Mouse (Mus musculus): ENCODE measurements at regions not wholly inside any gene's neighbourhood (a gene's known extent, or its start where the extent isn't known, plus 50 kb on each side); places are given as distances from the start of the nearest gene placed in this dataset.
"Not testable (repeated sequence)": the region's sequence is repeated elsewhere in the genome, so short reads cannot be mapped to it uniquely, and the experiment has no call there.

DNA sequence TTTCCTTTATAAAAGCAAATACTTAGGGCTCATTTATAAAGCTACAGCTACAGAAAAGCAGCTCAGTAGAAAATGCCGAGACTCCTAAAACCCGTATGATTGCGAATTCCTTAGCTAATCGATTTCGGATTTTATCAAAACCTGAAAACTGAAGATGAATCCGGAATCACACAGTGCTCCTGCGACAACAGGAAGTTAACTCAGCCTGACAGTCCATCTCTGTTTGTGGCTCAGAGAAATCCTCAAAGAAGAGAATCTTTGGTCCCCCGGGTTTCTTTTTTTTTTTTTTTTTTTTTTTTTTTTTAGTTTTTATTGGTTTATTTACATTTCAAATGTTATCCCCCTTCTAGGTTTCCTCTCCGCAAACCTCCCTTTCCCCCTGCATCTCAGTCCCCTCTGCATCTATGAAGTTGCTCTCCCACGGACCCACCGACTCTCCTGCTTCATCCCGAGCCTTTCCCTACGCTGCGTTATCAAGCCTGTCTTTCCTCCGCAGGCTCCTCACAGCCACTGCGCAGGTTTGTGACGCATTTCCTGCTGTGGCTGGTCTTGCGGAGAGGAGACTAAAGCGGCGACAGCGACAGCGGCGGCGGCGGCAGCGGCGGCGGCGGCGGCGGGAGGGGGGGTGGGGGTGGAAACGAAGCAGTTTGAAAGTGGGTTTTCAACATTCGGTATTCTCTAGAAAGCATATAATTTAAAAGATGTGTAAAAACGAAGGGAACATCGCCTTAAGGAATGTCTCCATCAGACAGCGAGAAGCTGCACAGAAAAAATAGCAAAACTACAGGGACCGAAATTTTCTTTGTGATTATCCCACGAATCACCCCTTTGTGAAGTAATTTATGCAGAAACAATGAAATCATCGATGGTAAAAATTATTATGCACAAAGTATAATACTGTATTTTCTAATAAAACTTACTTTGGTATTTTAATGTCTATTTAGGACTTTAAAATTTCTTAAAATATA lies 352.3 kb upstream of the Snrpn start:
- in situ Hi-C loops (cut with MboI, MseI) = loop anchor here (25.0 kb wide), 1 partner anchor 1895 kb away; the partner anchor contains the start of gene Magel2

DNA sequence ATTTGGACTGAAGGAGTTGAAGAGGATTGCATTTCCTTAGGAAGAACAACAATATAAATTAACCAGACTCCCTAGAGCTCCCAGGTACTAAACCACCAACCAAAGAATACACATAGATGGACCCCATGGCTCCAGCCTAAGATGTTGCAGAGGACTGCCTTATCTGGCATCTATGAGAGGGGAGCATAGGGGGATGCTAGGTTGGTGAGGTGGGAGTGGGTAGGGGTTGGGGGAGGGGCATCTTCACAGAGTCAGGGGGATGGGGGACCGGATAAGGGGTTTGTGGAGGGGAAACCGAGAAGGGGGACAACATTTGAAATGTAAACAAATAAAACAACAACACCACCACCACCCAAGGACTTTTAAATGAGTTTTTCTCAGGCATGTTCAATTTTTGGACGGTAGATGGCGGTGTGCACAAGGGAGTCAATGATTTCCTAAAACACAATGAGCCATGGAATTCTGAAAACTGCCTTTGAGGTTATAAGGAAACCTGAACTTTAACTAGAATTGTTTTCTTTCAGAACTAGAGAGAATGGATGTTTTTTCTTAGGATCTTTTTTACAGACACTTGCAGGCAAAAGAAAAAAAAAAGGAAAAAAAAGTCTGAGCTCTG lies 347.9 kb upstream of the Snrpn start:
- in situ Hi-C loops (cut with MboI, MseI) = loop anchor here (25.0 kb wide), 1 partner anchor 1899 kb away; the partner anchor contains the start of gene Magel2

DNA sequence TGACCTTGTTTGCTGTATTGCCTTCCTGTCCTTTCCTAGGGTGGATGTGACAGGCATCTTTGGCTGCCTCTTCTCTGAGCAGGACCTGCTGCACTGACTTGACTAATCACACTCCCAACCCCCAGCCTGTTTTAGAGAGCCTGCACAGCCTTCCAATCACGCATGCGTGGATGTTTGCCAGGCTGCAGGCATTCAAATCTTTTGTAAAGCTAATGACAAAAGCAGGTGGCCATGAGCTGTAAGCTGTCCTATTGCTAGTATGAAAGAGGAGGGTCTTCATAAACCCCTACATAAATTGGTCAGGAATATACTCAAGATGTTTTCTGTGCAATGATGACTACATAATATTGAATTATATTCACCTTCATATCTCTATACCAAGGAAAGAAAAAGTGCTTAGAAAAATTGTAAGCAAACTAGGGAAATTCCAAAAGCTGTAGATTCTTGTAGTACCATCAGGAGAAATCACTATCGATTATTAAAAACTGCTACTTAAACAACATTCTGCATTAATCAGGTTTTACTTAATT lies 310.1 kb upstream of the Snrpn start:
- in situ Hi-C loops (cut with MboI, MseI) = not testable (repeated sequence)

DNA sequence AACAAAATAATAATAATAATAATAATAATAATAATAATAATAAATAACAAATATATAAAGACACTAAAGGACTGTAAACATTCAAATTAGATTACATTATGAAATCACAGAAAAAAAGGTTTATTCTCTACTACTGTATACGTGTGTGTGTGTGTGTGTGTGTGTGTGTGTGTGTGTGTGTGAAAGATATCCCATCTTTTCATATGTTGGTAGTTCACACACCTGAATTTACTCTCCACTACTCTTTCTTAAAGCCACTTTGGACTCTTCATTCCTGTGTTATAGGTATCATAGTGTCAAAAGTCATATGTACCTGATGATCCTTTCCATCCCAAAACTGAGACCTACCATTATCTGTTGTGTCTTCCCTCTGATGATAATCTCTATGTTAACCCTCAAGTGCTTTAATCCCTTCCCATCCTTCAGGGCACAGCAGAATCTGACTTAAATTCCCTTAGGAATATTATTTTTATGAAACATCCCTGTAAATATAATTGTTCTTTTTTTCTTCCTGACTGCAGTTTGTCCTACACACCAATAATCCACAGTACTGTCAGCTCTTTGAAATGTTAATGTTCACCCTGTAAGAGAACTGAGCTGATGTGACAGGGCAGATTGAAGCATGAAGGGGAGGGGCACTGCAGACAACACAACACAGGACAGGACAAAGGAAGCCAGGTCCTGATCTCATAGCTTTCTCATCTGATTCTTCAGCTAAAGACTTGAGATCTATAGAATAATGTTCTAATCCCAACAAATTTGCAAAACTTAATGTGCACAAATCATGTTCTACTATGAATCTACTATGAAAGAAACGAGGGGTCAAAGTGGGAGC lies 309.4 kb upstream of the Snrpn start:
- in situ Hi-C loops (cut with MboI, MseI) = not testable (repeated sequence)

DNA sequence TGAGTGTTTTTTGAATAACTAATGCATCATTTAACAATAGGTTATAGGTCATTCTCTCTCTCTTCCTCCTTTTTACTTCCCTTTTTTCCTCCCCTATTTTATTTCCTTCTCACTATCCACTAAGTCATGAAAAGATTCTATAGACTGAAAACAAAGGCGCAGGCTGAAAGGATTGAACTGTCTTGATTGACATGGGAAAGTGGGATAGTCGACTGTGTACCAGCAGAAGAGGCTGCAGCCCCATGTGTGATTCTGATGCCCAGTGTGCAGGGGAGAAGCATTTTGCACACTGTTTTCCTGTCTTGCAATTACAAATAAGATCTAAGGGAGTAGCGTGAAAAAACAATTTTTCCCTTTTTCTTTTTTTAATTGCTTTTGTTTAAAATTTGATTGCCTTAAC lies 298.8 kb upstream of the Snrpn start:
- in situ Hi-C loops (cut with MboI, MseI) = no loop called here

DNA sequence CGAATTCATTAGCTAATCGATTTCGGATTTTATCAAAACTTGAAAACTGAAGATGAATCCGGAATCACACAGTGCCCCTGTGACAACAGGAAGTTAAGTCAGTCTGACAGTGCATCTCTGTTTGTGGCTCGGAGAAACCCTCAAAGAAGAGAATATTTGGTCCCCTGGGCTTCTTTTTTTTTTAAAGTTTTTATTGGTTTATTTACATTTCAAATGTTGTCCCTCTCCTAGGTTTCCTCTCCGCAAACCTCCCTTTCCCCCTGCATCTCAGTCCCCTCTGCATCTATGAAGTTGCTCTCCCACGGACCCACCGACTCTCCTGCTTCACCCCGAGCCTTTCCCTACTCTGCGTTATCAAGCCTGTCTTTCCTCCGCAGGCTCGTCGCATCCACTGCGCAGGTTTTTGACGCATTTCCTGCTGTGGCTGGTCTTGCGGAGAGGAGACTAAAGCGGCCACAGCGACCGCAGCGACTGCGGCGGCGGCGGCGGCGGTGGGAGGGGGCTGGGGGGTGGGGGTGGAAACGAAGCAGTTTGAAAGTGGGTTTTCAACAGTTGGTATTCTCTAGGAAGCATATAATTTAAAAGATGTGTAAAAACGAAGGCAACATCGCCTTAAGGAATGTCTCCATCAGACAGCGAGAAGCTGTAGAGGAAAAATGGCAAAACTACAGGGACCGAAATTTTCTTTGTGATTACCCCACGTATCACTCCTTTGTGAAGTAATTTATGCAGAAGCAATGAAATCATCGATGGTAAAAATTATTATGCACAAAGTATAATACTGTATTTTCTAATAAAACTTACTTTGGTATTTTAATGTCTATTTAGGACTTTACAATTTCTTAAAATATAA lies 251.2 kb upstream of the Snrpn start:
- in situ Hi-C loops (cut with MboI, MseI) = loop anchor here (25.0 kb wide), 1 partner anchor 1996 kb away; the partner anchor contains the start of gene Magel2

DNA sequence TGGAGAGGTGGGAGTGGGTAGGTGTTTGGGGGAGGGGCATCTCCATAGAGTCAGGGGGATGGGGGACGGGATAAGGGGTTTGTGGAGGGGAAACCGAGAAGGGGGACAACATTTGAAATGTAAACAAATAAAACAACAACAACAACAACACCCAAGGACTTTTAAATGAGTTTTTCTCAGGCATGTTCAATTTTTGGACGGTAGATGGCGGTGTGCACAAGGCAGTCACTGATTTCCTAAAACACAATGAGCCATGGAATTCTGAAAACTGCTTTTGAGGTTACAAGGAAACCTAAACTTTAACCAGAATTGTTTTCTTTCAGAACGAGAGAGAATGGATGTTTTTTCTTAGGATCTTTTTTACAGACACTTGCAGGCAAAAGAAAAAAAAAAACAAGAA lies 246.9 kb upstream of the Snrpn start:
- in situ Hi-C loops (cut with MboI, MseI) = loop anchor here (25.0 kb wide), 1 partner anchor 2000 kb away; the partner anchor contains the start of gene Magel2

DNA sequence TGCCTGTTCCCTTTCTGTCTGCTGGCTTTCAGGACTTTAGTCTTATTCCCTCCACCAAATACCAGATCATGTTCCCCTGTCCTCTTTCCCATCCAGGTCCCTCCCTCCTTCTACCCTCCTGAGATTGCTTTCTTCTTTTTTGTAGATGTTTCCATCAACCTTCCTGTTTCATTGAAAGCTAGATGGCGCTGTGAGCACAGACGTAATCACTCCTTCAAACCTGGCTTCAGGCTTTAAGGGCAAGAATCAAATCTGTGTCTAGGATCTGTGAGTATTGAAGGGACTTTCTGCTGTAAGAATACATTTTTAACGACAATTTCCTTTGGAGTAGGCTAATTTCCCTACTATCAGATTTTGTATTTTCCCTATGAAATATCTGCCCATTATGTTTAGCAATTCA lies 234.0 kb upstream of the Snrpn start:
- in situ Hi-C loops (cut with MboI, MseI) = not testable (repeated sequence)

DNA sequence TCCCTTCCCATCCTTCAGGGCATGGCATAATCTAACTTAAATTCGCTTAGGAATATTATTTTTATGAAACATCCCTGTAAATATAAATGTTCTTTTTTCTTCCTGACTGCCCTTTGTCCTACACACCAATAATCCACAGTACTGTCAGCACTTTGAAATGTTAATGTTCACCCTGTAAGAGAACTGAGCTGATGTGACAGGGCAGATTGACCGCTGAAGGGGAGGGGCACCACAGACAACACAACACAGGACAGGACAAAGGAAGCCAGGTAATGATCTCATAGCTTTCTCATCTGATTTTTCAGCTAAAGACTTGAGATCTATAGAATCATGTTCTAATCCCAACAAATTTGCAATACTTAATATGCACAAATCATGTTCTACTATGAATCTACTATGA lies 212.2 kb upstream of the Snrpn start:
- in situ Hi-C loops (cut with MboI, MseI) = not testable (repeated sequence)

Data from T-helper 1 cell (primary cell).